Mouse (Mus musculus) CH12.LX (cell line): ENCODE measurements at regions not wholly inside any gene's neighbourhood (a gene's known extent, or its start where the extent isn't known, plus 50 kb on each side); places are given as distances from the start of the nearest gene placed in this dataset.

Experiments
- DNase-seq: peaks from one replicate; pipeline ENCODE4 v3.0.0-alpha.2; 2013; ENCODE audit errors: extremely low read depth
- H3K27ac ChIP-seq: 2 replicates; pipeline ENCODE4 v1.5.1; 2012; ENCODE audit warnings: low read depth, mild to moderate bottlenecking, control low read depth, moderate library complexity; ENCODE audit not compliant: insufficient read depth
- H3K27me3 ChIP-seq: replicated peaks from 2 replicates; pipeline ENCODE3; 2012; ENCODE audit warnings: inconsistent platforms
- H3K36me3 ChIP-seq, 2 experiments: replicated peaks in 1 of 2; 2 replicates each; pipeline versions ENCODE3 to v1.6.1; 2012; ENCODE audit warnings: inconsistent platforms in 1 of 2, low read length in 1 of 2, mild to moderate bottlenecking in 1 of 2, mixed read lengths in 1 of 2, moderate library complexity in 1 of 2; ENCODE audit not compliant: control insufficient read depth in 1 of 2, insufficient read depth in 1 of 2
- H3K4me1 ChIP-seq, 2 experiments: 2 replicates each; pipeline ENCODE4 v1.6.1; 2012; ENCODE audit warnings: inconsistent platforms in 1 of 2, moderate library complexity in 1 of 2; ENCODE audit not compliant: insufficient read depth in 2 of 2, control insufficient read depth in 1 of 2
- H3K4me2 ChIP-seq: 2 replicates; pipeline ENCODE4 v1.6.1; 2012; ENCODE audit warnings: low read depth, mild to moderate bottlenecking, control low read depth; ENCODE audit not compliant: poor library complexity, insufficient read depth, severe bottlenecking
- H3K4me3 ChIP-seq, 3 experiments: fragments of 150-350 bp in 1 of 3; sonication (generic) in 1 of 3; replicated peaks in 1 of 3; 2 replicates each; pipeline versions ENCODE3 to v1.5.1; 2011 to 2012; ENCODE audit warnings: low read depth in 2 of 3, low read length in 2 of 3, mild to moderate bottlenecking in 2 of 3, moderate library complexity in 2 of 3, control low read depth in 1 of 3, improper control_type of control experiment in 1 of 3, inconsistent platforms in 1 of 3, mixed read lengths in 1 of 3; ENCODE audit not compliant: poor library complexity in 1 of 3
- H3K79me2 ChIP-seq: replicated peaks from 2 replicates; pipeline ENCODE4 v1.6.1; 2012; ENCODE audit warnings: mild to moderate bottlenecking, moderate library complexity; ENCODE audit not compliant: control insufficient read depth, poor library complexity, insufficient read depth, severe bottlenecking; ENCODE audit errors: extremely low read depth
- H3K9ac ChIP-seq: 2 replicates; pipeline ENCODE4 v1.6.1; 2012; ENCODE audit warnings: low read depth, mild to moderate bottlenecking, control low read depth, moderate library complexity; ENCODE audit not compliant: insufficient read depth
- H3K9me3 ChIP-seq: replicated peaks from 2 replicates; pipeline ENCODE3; 2012; ENCODE audit warnings: low read length, inconsistent platforms, mixed read lengths
- BHLHE40 ChIP-seq: IDR thresholded peaks from 2 replicates; pipeline ENCODE4 v1.6.1; 2011; ENCODE audit warnings: mild to moderate bottlenecking, low read depth, low read length, improper control_type of control experiment
- CHD2 ChIP-seq: IDR thresholded peaks from 2 replicates; pipeline ENCODE4 v1.6.1; 2011; ENCODE audit warnings: low read length, improper control_type of control experiment
- CTCF ChIP-seq, 2 experiments: IDR thresholded peaks in 1 of 2; conservative IDR thresholded peaks in 1 of 2; 2 replicates each; pipeline ENCODE4 v1.5.1; 2011 to 2012; ENCODE audit warnings: low read depth in 2 of 2, low read length in 2 of 2, improper control_type of control experiment in 1 of 2, inconsistent platforms in 1 of 2, mild to moderate bottlenecking in 1 of 2, moderate library complexity in 1 of 2
- EP300 ChIP-seq: IDR thresholded peaks from 2 replicates; pipeline ENCODE4 v1.6.1; 2011; ENCODE audit warnings: low read length, improper control_type of control experiment
- GABPA ChIP-seq: IDR thresholded peaks from 2 replicates; pipeline ENCODE4 v1.6.1; 2012; ENCODE audit warnings: low read depth, low read length, improper control_type of control experiment, inconsistent platforms; ENCODE audit not compliant: insufficient replicate concordance
- MAFK ChIP-seq: IDR thresholded peaks from 2 replicates; pipeline ENCODE4 v1.6.1; 2011; ENCODE audit warnings: low read length, improper control_type of control experiment; ENCODE audit not compliant: insufficient replicate concordance
- MAZ ChIP-seq: IDR thresholded peaks from 2 replicates; pipeline ENCODE4 v1.6.1; 2012; ENCODE audit warnings: low read depth, mild to moderate bottlenecking, inconsistent platforms, low read length, improper control_type of control experiment, moderate library complexity
- MEF2A ChIP-seq: IDR thresholded peaks from 2 replicates; pipeline ENCODE4 v1.6.1; 2014; ENCODE audit warnings: low read depth, mild to moderate bottlenecking, inconsistent platforms, low read length, improper control_type of control experiment, borderline replicate concordance
- MXI1 ChIP-seq: IDR thresholded peaks from 2 replicates; pipeline ENCODE4 v1.6.1; 2011; ENCODE audit warnings: mild to moderate bottlenecking, low read depth, low read length, improper control_type of control experiment
- PAX5 ChIP-seq: IDR thresholded peaks from 2 replicates; pipeline ENCODE4 v1.6.1; 2012; ENCODE audit warnings: low read length, inconsistent platforms, mixed read lengths
- POLR2A ChIP-seq: IDR thresholded peaks from 2 replicates; pipeline ENCODE4 v1.6.1; 2011; ENCODE audit warnings: low read depth, mild to moderate bottlenecking, improper control_type of control experiment, low read length
- POLR2AphosphoS2 ChIP-seq: IDR thresholded peaks from 2 replicates; pipeline ENCODE4 v1.6.1; 2011; ENCODE audit warnings: low read depth, low read length, improper control_type of control experiment
- SMC3 ChIP-seq: IDR thresholded peaks from 2 replicates; pipeline ENCODE4 v1.6.1; 2011; ENCODE audit warnings: low read depth, low read length, improper control_type of control experiment
- ZC3H11A ChIP-seq: IDR thresholded peaks from 2 replicates; pipeline ENCODE4 v1.6.1; 2012; ENCODE audit warnings: low read depth, mild to moderate bottlenecking, inconsistent platforms, low read length, improper control_type of control experiment
- ZMIZ1 ChIP-seq: IDR thresholded peaks from 2 replicates; pipeline ENCODE4 v1.6.1; 2012; ENCODE audit warnings: low read depth, mild to moderate bottlenecking, inconsistent platforms, low read length, improper control_type of control experiment
- ZNF384 ChIP-seq: IDR thresholded peaks from 2 replicates; pipeline ENCODE4 v1.6.1; 2012; ENCODE audit warnings: low read depth, low read length, improper control_type of control experiment, inconsistent platforms
- dilution Hi-C: fragments of 300-500 bp; cut with MboI; formaldehyde crosslinking; loops from 2 replicates; pipeline ENCODE4 v1.14.3; 2020; ENCODE audit warnings: low sequenced_read_pairs; ENCODE audit not compliant: extremely low pct_unique_long_range_greater_than_20kb, extremely low pct_ligation_motif_present
- in situ Hi-C: fragments of 300-500 bp; cut with MboI; formaldehyde crosslinking; loops from 3 replicates; pipeline ENCODE4 v1.14.3; 2019; ENCODE audit warnings: low sequenced_read_pairs, low pct_ligation_motif_present, low pct_unique_long_range_greater_than_20kb, mixed read lengths

GRCm38 (mm10) chr5:116868115-116868514 is 247.8 kb downstream of the Suds3 start:
- Histone ChIP-seq H3K9ac (no peak overlapping the region), H3K9me3 (peaks cover 80% of the 10 kb centered on the region), H3K36me3 (no peaks in the 10 kb centered on the region), H3K4me1 (no peaks in the 10 kb centered on the region), H3K27ac (no peak overlapping the region), H3K27me3 (no peaks in the 10 kb centered on the region), H3K79me2 (no peaks in the 10 kb centered on the region), H3K4me2 (no peak overlapping the region)
- in situ Hi-C loops: no loop called here
- dilution Hi-C loops: no loop called here
- DNase-seq: no peak
- TF ChIP-seq GABPA: no peak
- no peak for TF ChIP-seq POLR2AphosphoS2
- TF ChIP-seq MAZ: no peak
- TF ChIP-seq, all 38 proteins: peak for 0
- no peak overlapping the region for H3K4me3 ChIP-seq

- no peak overlapping the region for H3K27ac ChIP-seq
- no peak overlapping the region for H3K9ac ChIP-seq
- no peak overlapping the region for H3K4me3 ChIP-seq
- H3K79me2 ChIP-seq: no peaks in the 10 kb centered on the region
- H3K36me3 ChIP-seq: no peaks in the 10 kb centered on the region
- DNase-seq: no peak
- H3K4me1 ChIP-seq: no peaks in the 10 kb centered on the region
- dilution Hi-C loops (no loop called here), in situ Hi-C loops (no loop called here)
- TF ChIP-seq POLR2AphosphoS2: no peak
- TF ChIP-seq BHLHE40: no peak
- no peak for TF ChIP-seq ZC3H11A
- no peak for TF ChIP-seq ZNF384
- TF ChIP-seq CTCF (conservative IDR thresholded peaks at IDR 0.05 in 1 of 2, IDR thresholded peaks at IDR 0.05 in 1 of 2; ENCODE audit: low read depth in 2 of 2, low read length in 2 of 2): no peak
- no peak for TF ChIP-seq ZMIZ1
- TF ChIP-seq CHD2: no peak
- TF ChIP-seq SMC3: no peak
- peaks cover 86% of the 10 kb centered on the region for H3K9me3 ChIP-seq
- H3K27me3 ChIP-seq: no peaks in the 10 kb centered on the region
- H3K4me2 ChIP-seq: no peak overlapping the region
Measured at GRCm38 (mm10) chr5:116864275-116864674, 251.6 kb downstream of the Suds3 start.

DNA sequence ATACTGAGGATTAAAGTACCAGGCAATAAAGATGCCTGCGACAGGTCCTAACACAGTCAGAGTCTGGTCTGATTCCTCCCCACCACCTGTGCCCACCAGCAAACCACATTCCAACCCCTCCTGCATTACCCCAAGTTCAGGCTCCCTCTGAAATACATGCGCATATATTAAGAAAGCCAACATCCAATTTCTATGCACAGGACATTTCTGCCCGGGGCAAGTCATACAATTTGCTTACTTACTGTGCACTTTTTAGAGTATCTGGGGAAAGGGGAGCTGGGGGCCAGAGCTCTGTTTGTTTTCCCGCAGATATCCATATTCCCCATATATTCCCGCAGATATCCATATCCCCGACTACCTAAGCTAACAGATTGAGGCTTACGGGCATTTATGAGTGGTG is 261.1 kb upstream of the Srrm4 start:
- no peak for DNase-seq
- no peaks in the 10 kb centered on the region for H3K36me3 ChIP-seq
- no peaks in the 10 kb centered on the region for H3K4me1 ChIP-seq
- no peak overlapping the region for H3K9ac ChIP-seq
- H3K27me3 ChIP-seq: no peaks in the 10 kb centered on the region
- H3K4me3 ChIP-seq: no peak overlapping the region
- TF ChIP-seq MEF2A (no peak), MXI1 (no peak), MAFK (no peak), POLR2AphosphoS2 (no peak), EP300 (no peak), POLR2A (no peak), PAX5 (no peak), ZC3H11A (no peak)
- H3K27ac ChIP-seq: no peak overlapping the region
- no peak overlapping the region for H3K4me2 ChIP-seq
- H3K9me3 ChIP-seq: peaks cover 81% of the 10 kb centered on the region
- H3K79me2 ChIP-seq: no peaks in the 10 kb centered on the region
- in situ Hi-C loops: no loop called here
- dilution Hi-C loops: no loop called here
